Mouse (Mus musculus) thymus, adult 2 months (tissue): ENCODE results near the gene Hpca. TPM values are rescaled to one million over a fixed set of nuclear protein-coding genes. Genes with fewer than 3 reads are reported as not detected.

Source experiments
- DNase-seq: peaks from one replicate; pipeline ENCODE4 v3.0.0; 2021
- H3K27ac ChIP-seq: fragments of 200-500 bp; 2 replicates; pipeline ENCODE4 v1.5.1; 2012; ENCODE audit warnings: low read length, control low read depth; ENCODE audit not compliant: control insufficient read depth, insufficient read depth
- H3K27me3 ChIP-seq: fragments of 200-500 bp; 2 replicates; pipeline ENCODE4 v1.6.1; 2012; ENCODE audit warnings: mild to moderate bottlenecking, low read length, moderate library complexity, mixed read lengths; ENCODE audit not compliant: control insufficient read depth, insufficient read depth
- H3K36me3 ChIP-seq: fragments of 200-500 bp; 2 replicates; pipeline ENCODE4 v1.6.1; 2012; ENCODE audit warnings: mild to moderate bottlenecking, low read length, moderate library complexity; ENCODE audit not compliant: control insufficient read depth, insufficient read depth
- H3K4me1 ChIP-seq: fragments of 200-500 bp; replicated peaks from 2 replicates; pipeline ENCODE4 v1.6.1; 2012; ENCODE audit warnings: low read length; ENCODE audit not compliant: control insufficient read depth, insufficient read depth
- H3K4me3 ChIP-seq: fragments of 200-500 bp; 2 replicates; pipeline ENCODE4 v1.5.1; 2012; ENCODE audit warnings: mild to moderate bottlenecking, low read length, control low read depth, moderate library complexity; ENCODE audit not compliant: control insufficient read depth, insufficient read depth
- CTCF ChIP-seq: fragments of 200-500 bp; IDR thresholded peaks from 2 replicates; pipeline ENCODE4 v1.5.1; 2012; ENCODE audit warnings: mild to moderate bottlenecking, control low read depth, low read length, moderate library complexity, borderline replicate concordance; ENCODE audit not compliant: control insufficient read depth, poor library complexity, insufficient read depth; ENCODE audit errors: extremely low read depth
- POLR2A ChIP-seq: fragments of 200-500 bp; IDR thresholded peaks from 2 replicates; pipeline ENCODE4 v1.6.1; 2012; ENCODE audit warnings: mild to moderate bottlenecking, low read length, control low read depth, moderate library complexity; ENCODE audit not compliant: control insufficient read depth, poor library complexity, insufficient read depth; ENCODE audit errors: extremely low read depth
- WGBS: fragments of 180-500 bp; shearing (Covaris S2); methylation state at CpG from one replicate; pipeline ENCODE4 v1.1.7; 2018; 5-methylcytosine and 5-hydroxymethylcytosine counted together
- polyA plus RNA-seq: library from polyadenylated mRNA; depleted of rRNA; stranded (reverse); fragments of >200 nt; gene quantifications from 2 replicates; pipeline ENCODE4 v1.2.3, GENCODE M21; 2012; rRNA removed

The Hpca gene
- polyA plus RNA-seq, 1 experiment = 1.0 TPM

DNA sequence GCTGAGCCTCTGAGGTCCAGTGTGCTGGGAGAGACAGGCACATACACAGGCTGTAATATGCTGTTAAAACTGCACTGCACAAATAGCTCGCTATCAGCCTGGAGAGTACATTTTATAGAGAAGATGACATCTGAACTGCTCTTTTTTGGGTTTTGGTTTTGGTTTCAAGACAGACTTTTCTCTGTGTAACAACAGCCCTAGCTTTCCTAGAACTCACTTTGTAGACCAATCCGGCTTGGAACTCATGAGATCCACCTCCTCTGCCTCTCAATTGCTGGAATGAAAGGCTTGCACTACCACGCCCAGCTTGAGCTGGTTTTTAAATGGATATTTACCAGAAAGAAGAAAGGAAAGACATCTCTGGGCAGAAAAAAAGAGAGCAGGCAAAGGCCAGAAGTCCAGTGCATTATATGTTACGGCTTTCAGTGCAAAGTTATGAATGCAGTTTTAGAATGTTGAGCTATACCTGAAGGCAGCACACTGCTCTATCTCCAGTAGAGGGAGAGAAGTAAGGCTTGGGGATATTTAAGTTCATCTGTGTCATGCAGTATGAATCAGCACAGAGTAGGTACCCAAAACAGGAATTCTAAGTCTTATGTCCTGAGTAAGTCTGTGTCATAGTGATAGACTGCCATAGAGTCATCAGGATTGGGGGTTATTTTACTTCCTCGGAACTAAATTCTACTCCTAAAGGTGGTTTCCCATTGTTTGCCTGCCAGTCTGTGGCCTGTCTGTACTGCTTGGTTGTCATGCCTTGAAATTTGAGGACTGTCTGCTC lies 54.0 kb downstream of the Hpca start:
- Histone ChIP-seq H3K4me3 (no peak overlapping the region), H3K4me1 (no peaks in the 10 kb centered on the region), H3K36me3 (no peaks in the 10 kb centered on the region), H3K27me3 (no peaks in the 10 kb centered on the region), H3K27ac (no peak overlapping the region)
- DNase-seq = no peak
- TF ChIP-seq POLR2A = no peak
- TF ChIP-seq CTCF = no peak
- WGBS = 88% methylated on average over 5 of the region's 5 CpGs

DNA sequence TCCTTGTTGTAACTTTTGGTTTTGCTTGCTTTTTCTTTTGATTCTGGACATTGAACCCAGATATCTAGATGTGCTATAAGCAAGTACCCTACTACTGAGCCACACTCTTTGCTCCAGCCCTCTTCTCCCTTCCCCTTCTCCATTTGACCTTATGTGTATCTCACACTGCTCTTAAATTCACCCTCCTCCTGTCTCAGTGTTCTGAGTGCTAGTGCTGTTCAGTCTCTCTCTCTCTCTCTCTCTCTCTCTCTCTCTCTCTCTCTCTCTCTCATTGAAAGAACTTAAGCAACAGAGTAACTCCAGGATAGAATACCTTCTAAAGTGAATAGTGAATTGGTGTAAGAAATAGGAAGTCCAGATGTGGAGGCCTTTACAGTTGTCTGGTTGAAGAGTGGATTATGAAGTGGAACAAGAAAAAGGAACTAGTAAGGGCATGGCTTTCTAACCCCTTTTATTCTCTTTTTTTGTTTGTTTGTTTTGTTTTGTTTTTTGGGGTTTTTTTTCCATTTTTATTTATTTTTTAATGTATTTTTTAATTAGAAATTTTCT lies 56.1 kb downstream of the Hpca start:
- H3K4me3 ChIP-seq = no peak overlapping the region
- no peaks in the 10 kb centered on the region for H3K36me3 ChIP-seq
- no peaks in the 10 kb centered on the region for H3K4me1 ChIP-seq
- TF ChIP-seq CTCF (no peak), POLR2A (no peak)
- H3K27ac ChIP-seq = no peak overlapping the region
- no peaks in the 10 kb centered on the region for H3K27me3 ChIP-seq
- no peak for DNase-seq

DNA sequence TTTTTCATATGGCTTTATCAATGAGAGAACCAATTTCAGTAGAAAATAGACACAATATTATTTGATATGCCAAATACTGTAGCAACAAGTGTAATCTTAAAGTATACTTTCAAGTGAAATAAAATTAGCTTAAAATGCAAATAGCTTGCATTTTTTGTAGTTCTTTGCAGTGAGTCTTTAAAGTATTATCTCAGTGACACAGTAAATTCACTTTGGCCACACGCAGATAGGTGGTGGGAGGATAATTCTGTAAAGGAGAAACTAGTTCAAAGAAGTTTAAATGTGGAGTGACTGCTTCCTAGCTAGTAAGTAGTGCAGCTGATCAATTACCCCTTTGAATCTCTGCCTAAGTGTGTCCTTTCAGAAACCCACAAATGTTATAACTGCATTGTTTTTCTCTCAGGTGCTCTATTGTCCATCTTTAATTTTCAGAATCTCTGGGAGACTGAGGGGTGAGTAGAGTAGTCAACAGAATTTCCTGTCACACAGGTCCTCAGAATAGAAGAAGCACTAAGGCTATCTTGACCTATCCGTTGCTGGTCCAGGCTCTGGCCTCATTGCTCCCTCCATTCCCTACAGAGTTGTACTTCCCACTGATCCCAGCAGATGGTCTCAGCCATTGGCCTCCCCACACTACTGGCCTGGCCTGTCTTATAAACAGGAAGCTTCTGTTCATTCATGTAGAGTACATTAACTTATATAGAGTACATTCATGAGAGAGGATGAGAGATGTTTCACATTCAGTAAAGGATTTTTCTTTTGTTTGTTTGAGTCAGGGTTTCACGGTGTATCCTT lies 59.4 kb downstream of the Hpca start:
- Histone ChIP-seq H3K4me3 (no peak overlapping the region), H3K27me3 (no peaks in the 10 kb centered on the region), H3K4me1 (peaks cover 7% of the 10 kb centered on the region; the same call in 1 of the 2 replicates), H3K36me3 (no peaks in the 10 kb centered on the region), H3K27ac (no peak overlapping the region)
- DNase-seq = no peak
- TF ChIP-seq POLR2A = no peak
- TF ChIP-seq CTCF = no peak
- WGBS = 83% methylated on average over 3 of the region's 3 CpGs

Other genes starting within 250 kb of the Hpca start
- gene Trim62, start 238.5 kb downstream of the Hpca start, polyA plus RNA-seq = 7.3 and 10.0 TPM in 2 replicates
- 6.9 and 7.6 TPM in 2 replicates for gene Azin2, start 159.6 kb downstream of the Hpca start, polyA plus RNA-seq
- 60.0 and 60.1 TPM in 2 replicates for gene Ak2, start 130.1 kb downstream of the Hpca start, polyA plus RNA-seq
- gene Rnf19b, start 63.8 kb downstream of the Hpca start, polyA plus RNA-seq = 74.1 and 82.3 TPM in 2 replicates
- gene Tmem54, start 16.5 kb downstream of the Hpca start, polyA plus RNA-seq = 3.9 and 5.5 TPM in 2 replicates
- gene Fndc5, start 15.0 kb upstream of the Hpca start, polyA plus RNA-seq = 1.5 and 7.0 TPM in 2 replicates
- gene S100pbp, start 67.7 kb upstream of the Hpca start, polyA plus RNA-seq = 45.3 and 58.7 TPM in 2 replicates
- gene Yars, start 67.7 kb upstream of the Hpca start, polyA plus RNA-seq = 17.6 and 19.6 TPM in 2 replicates
- gene C77080, start 139.4 kb upstream of the Hpca start, polyA plus RNA-seq = 18.7 and 19.5 TPM in 2 replicates
- 0.50 and 0.88 TPM in 2 replicates for gene Sync, start 165.6 kb upstream of the Hpca start, polyA plus RNA-seq
- gene Rbbp4, start 213.3 kb upstream of the Hpca start, polyA plus RNA-seq = 55.5 and 61.0 TPM in 2 replicates
- gene Zbtb8os, start 213.7 kb upstream of the Hpca start, polyA plus RNA-seq = 14.3 and 14.4 TPM in 2 replicates